ENCODE assay signal across 9 mouse cellular contexts in genomic region chr10:120272270-120272883, GRCm38 (mm10). TPM values are rescaled to one million over a fixed set of nuclear protein-coding genes. Genes with fewer than 3 reads are reported as not detected.
DNase-seq lines count a peak whose midpoint lies in the region; ATAC-seq lines count a peak whose summit lies in the region.
"Had no signal": no experiment of that assay in that cellular context is flagged by ENCODE, and none has a peak within 500 bp of the region (broad histone marks: within the 10 kb centered on the region; RNA-seq: fewer than 3 reads in every experiment).

No protein-coding gene starts in this region.

- 0 out of 2 replicates have a peak, but pooled peaks have one; percentile 54 for ATAC-seq in heart, embryonic 13.5 days (ENCODE audit: extremely low read depth, insufficient number of reproducible peaks, low FRiP score, low TSS enrichment)
- peak; percentile 64; the same call in 1 of the 2 replicates for ATAC-seq in hindbrain, embryonic 12.5 days (ENCODE audit: low FRiP score)
- peak; percentile 83 for ATAC-seq in midbrain, embryonic 11.5 days (ENCODE audit: low FRiP score)
- ATAC-seq in CD4-positive, CD25-positive, alpha-beta regulatory T cell, adult 4 months, result no peak

- H3K27me3 ChIP-seq in heart, embryonic 13.5 days (replicated peaks), result peaks cover 27% of the 10 kb centered on the region
- H3K27me3 ChIP-seq in hindbrain, embryonic 12.5 days, result no peaks in the 10 kb centered on the region
- H3K27me3 ChIP-seq in midbrain, embryonic 11.5 days (ENCODE audit: control insufficient read depth, insufficient read depth, low read length), result no peaks in the 10 kb centered on the region

- H3K9ac ChIP-seq in heart, embryonic 13.5 days, result peak overlapping the region; percentile 69
- peak overlapping the region; percentile 42; the same call in 1 of the 2 replicates for H3K9ac ChIP-seq in hindbrain, embryonic 12.5 days
- peak overlapping the region; percentile 51 for H3K9ac ChIP-seq in midbrain, embryonic 11.5 days (ENCODE audit: low read length)

- intact Hi-C loops in heart, postnatal 10 days (cut with DNase I), result no loop called here

- H3K27ac ChIP-seq in heart, embryonic 13.5 days (replicated peaks), result peak overlapping the region; percentile 39; the same call in 1 of the 2 replicates
- H3K27ac ChIP-seq in hindbrain, embryonic 12.5 days, result peak overlapping the region; percentile 74
- no peak overlapping the region; the same call in 1 of the 2 replicates for H3K27ac ChIP-seq in midbrain, embryonic 11.5 days (ENCODE audit: low read depth, low read length)

- 7% methylated on average over 19 of the region's 19 CpGs for WGBS in heart, embryonic 13.5 days
- WGBS in hindbrain, embryonic 12.5 days, result 16% methylated on average over 19 of the region's 19 CpGs
- 14% methylated on average over 19 of the region's 19 CpGs for WGBS in midbrain, embryonic 11.5 days

- H3K36me3 ChIP-seq in heart, embryonic 13.5 days, result no peaks in the 10 kb centered on the region
- H3K36me3 ChIP-seq in hindbrain, embryonic 12.5 days, result no peaks in the 10 kb centered on the region
- H3K36me3 ChIP-seq in midbrain, embryonic 11.5 days (ENCODE audit: control insufficient read depth, insufficient read depth, low read length), result no peaks in the 10 kb centered on the region

- no peak for DNase-seq in heart, postnatal 10 days
- DNase-seq in embryo, embryonic 10 days (ENCODE audit: low spot score), result peak; percentile 65
- peak; percentile 95 for DNase-seq in midbrain, embryonic 11.5 days (ENCODE audit: low spot score, missing footprints)
- DNase-seq in urinary bladder, postnatal 4 days (ENCODE audit: low spot score in 2 of 2), result no peak
- DNase-seq in layer of hippocampus, postnatal 25 days (ENCODE audit: extremely low spot score in 1 of 2, low spot score in 1 of 2), result no peak
- DNase-seq: cerebellum, adult 9-10 months had no signal

- peak overlapping the region; percentile 73 for H3K4me2 ChIP-seq in heart, embryonic 13.5 days
- H3K4me2 ChIP-seq in hindbrain, embryonic 12.5 days (replicated peaks), result peak overlapping the region; percentile 53
- H3K4me2 ChIP-seq in midbrain, embryonic 11.5 days, result peak overlapping the region; percentile 51

- peak overlapping the region; percentile 43 for H3K4me3 ChIP-seq in heart, embryonic 13.5 days
- peak overlapping the region; percentile 23 for H3K4me3 ChIP-seq in hindbrain, embryonic 12.5 days
- H3K4me3 ChIP-seq in midbrain, embryonic 11.5 days (ENCODE audit: low read depth, low read length), result peak overlapping the region; percentile 15

- no peaks in the 10 kb centered on the region for H3K9me3 ChIP-seq in heart, embryonic 13.5 days
- H3K9me3 ChIP-seq in hindbrain, embryonic 12.5 days (replicated peaks), result no peaks in the 10 kb centered on the region
- no peaks in the 10 kb centered on the region for H3K9me3 ChIP-seq in midbrain, embryonic 11.5 days (ENCODE audit: control insufficient read depth, low read length)

- peaks cover 20% of the 10 kb centered on the region for H3K4me1 ChIP-seq in heart, embryonic 13.5 days
- H3K4me1 ChIP-seq in hindbrain, embryonic 12.5 days, result peaks cover 20% of the 10 kb centered on the region
- peaks cover 2% of the 10 kb centered on the region; the same call in 1 of the 2 replicates for H3K4me1 ChIP-seq in midbrain, embryonic 11.5 days (ENCODE audit: control insufficient read depth, insufficient read depth, low read length)

RNA-seq across cellular contexts. Expression of gene Llph, which starts 45.5 kb away (rescaled TPM):
- 25.9 and 28.0 TPM in 2 replicates for polyA plus RNA-seq in heart, embryonic 13.5 days (2015; fragmentation: Nextera tagmentation; extraction: Ambion mirVana)
- 1 to 10 TPM; 7.8 to 8.3 TPM for total RNA-seq in heart, postnatal 10 days (2021)
- polyA plus RNA-seq in hindbrain, embryonic 12.5 days (2016; fragmentation: Nextera tagmentation; extraction: Ambion mirVana), result 46.9 and 48.0 TPM in 2 replicates
- 53.7 and 58.3 TPM in 2 replicates for polyA plus RNA-seq in midbrain, embryonic 11.5 days (2014; fragmentation: Nextera tagmentation; extraction: Ambion mirVana)
- 10 to 100 TPM; 16.4 to 17.7 TPM for total RNA-seq in layer of hippocampus, postnatal 25 days (2021)
- 10 to 100 TPM; 56.9 to 77.4 TPM for polyA plus RNA-seq in CD4-positive, CD25-positive, alpha-beta regulatory T cell, adult 4 months (2017; shearing (Covaris generic))

Comparison
In these comparisons a context has a peak if more than half of its experiments do, and no peak if none do; other contexts are left out.
1. DNase-seq: peak in embryo, embryonic 10 days (single experiment) and midbrain, embryonic 11.5 days (single experiment); none in heart, postnatal 10 days (0 of 2), urinary bladder, postnatal 4 days (0 of 2) and layer of hippocampus, postnatal 25 days (0 of 2).
2. Peak in every context shown above with its lines, with median percentiles within 50 percentile points of each other: H3K4me2 ChIP-seq, H3K4me3 ChIP-seq and H3K9ac ChIP-seq.